Mouse (Mus musculus): Measurements from ENCODE around the gene Cplx3. TPM values are rescaled to one million over a fixed set of nuclear protein-coding genes. Genes with fewer than 3 reads are reported as not detected.

The Cplx3 gene
- total and polyA plus RNA-seq, 3 experiments = 0.09 TPM; not detected in 2

GRCm38 (mm10) chr9:57593454-57594173 is 12.5 kb downstream of the Cplx3 start:
- DNase-seq (ENCODE audit: extremely low read depth) = no peak
- Histone ChIP-seq H3K27me3 (replicated peaks) (no peaks in the 10 kb centered on the region), H3K4me3 (replicated peaks in 1 of 3; ENCODE audit: low read depth in 2 of 3, low read length in 2 of 3, poor library complexity in 1 of 3) (no peak overlapping the region), H3K4me2 (ENCODE audit: insufficient read depth, low read depth, poor library complexity, severe bottlenecking) (no peak overlapping the region), H3K9ac (ENCODE audit: insufficient read depth, low read depth) (no peak overlapping the region), H3K4me1 (ENCODE audit: control insufficient read depth in 1 of 2, insufficient read depth in 2 of 2) (peaks cover 0 to 20% of the 10 kb centered on the region in 2 experiments; a peak in 2 of 4 replicates), H3K9me3 (replicated peaks; ENCODE audit: low read length) (no peaks in the 10 kb centered on the region), H3K36me3 (replicated peaks in 1 of 2; ENCODE audit: control insufficient read depth in 1 of 2, insufficient read depth in 1 of 2, low read length in 1 of 2) (peaks cover 34 to 65% of the 10 kb centered on the region in 2 experiments), H3K79me2 (replicated peaks; ENCODE audit: control insufficient read depth, extremely low read depth, insufficient read depth, poor library complexity, severe bottlenecking) (no peaks in the 10 kb centered on the region), H3K27ac (ENCODE audit: insufficient read depth, low read depth) (no peak overlapping the region)
- in situ Hi-C loops (cut with MboI; ENCODE audit: low pct_ligation_motif_present, low pct_unique_long_range_greater_than_20kb, low sequenced_read_pairs) = loop anchor here (5.0 kb wide), 1 partner anchor 64 kb away; no protein-coding TSS in a partner anchor
- no peak for TF ChIP-seq IRF4 (IDR thresholded peaks at IDR 0.05; ENCODE audit: low read depth, low read length)
- no peak for TF ChIP-seq E2F4 (IDR thresholded peaks at IDR 0.05; ENCODE audit: insufficient replicate concordance, low read depth, low read length)
- no peak for TF ChIP-seq MAFK (IDR thresholded peaks at IDR 0.05; ENCODE audit: insufficient replicate concordance, low read length)
- TF ChIP-seq PAX5 (IDR thresholded peaks at IDR 0.05; ENCODE audit: low read length) = no peak
- no peak for TF ChIP-seq MAZ (IDR thresholded peaks at IDR 0.05; ENCODE audit: low read depth, low read length)
- TF ChIP-seq SIN3A (IDR thresholded peaks at IDR 0.05; ENCODE audit: low read length) = no peak
- dilution Hi-C loops (cut with MboI; ENCODE audit: extremely low pct_ligation_motif_present, extremely low pct_unique_long_range_greater_than_20kb, low sequenced_read_pairs) = no loop called here

GRCm38 (mm10) chr9:57590726-57591125 is 15.4 kb downstream of the Cplx3 start:
- no peak for TF ChIP-seq IRF4 (IDR thresholded peaks at IDR 0.05; ENCODE audit: low read depth, low read length)
- TF ChIP-seq SMC3 (IDR thresholded peaks at IDR 0.05; ENCODE audit: low read depth, low read length) = peak; percentile 34
- peak; percentile 60 for TF ChIP-seq RAD21 (IDR thresholded peaks at IDR 0.05; ENCODE audit: low read depth, low read length)
- TF ChIP-seq NELFE (IDR thresholded peaks at IDR 0.05; ENCODE audit: low read depth, low read length) = no peak
- no peak for TF ChIP-seq USF2 (conservative IDR thresholded peaks at IDR 0.05; ENCODE audit: low read depth, low read length)
- TF ChIP-seq MYC (IDR thresholded peaks at IDR 0.05; ENCODE audit: low read depth, low read length) = no peak
- TF ChIP-seq TBP (conservative IDR thresholded peaks at IDR 0.05; ENCODE audit: low read depth, low read length) = no peak
- TF ChIP-seq CTCF (conservative IDR thresholded peaks at IDR 0.05 in 1 of 2, IDR thresholded peaks at IDR 0.05 in 1 of 2; ENCODE audit: low read depth in 2 of 2, low read length in 2 of 2) = peak in 1 of 2 experiments; percentile 56; a peak in 2 of 4 replicates
- Histone ChIP-seq H3K9me3 (replicated peaks; ENCODE audit: low read length) (no peaks in the 10 kb centered on the region), H3K9ac (ENCODE audit: insufficient read depth, low read depth) (no peak overlapping the region), H3K27ac (ENCODE audit: insufficient read depth, low read depth) (no peak overlapping the region), H3K79me2 (replicated peaks; ENCODE audit: control insufficient read depth, extremely low read depth, insufficient read depth, poor library complexity, severe bottlenecking) (no peaks in the 10 kb centered on the region), H3K27me3 (replicated peaks) (no peaks in the 10 kb centered on the region), H3K4me1 (ENCODE audit: control insufficient read depth in 1 of 2, insufficient read depth in 2 of 2) (peaks cover 0 to 31% of the 10 kb centered on the region in 2 experiments; a peak in 2 of 4 replicates), H3K36me3 (replicated peaks in 1 of 2; ENCODE audit: control insufficient read depth in 1 of 2, insufficient read depth in 1 of 2, low read length in 1 of 2) (peaks cover 48 to 73% of the 10 kb centered on the region in 2 experiments), H3K4me2 (ENCODE audit: insufficient read depth, low read depth, poor library complexity, severe bottlenecking) (no peak overlapping the region), H3K4me3 (replicated peaks in 1 of 3; ENCODE audit: low read depth in 2 of 3, low read length in 2 of 3, poor library complexity in 1 of 3) (peak overlapping the region in 1 of 3 experiments; percentile 77)
- dilution Hi-C loops (cut with MboI; ENCODE audit: extremely low pct_ligation_motif_present, extremely low pct_unique_long_range_greater_than_20kb, low sequenced_read_pairs) (no loop called here), in situ Hi-C loops (cut with MboI; ENCODE audit: low pct_ligation_motif_present, low pct_unique_long_range_greater_than_20kb, low sequenced_read_pairs) (loop anchor here (5.0 kb wide), 1 partner anchor 67 kb away; no protein-coding TSS in a partner anchor)
- peak; percentile 33 for DNase-seq (ENCODE audit: extremely low read depth)
